Mouse (Mus musculus) kidney, adult 2 months (tissue): Measurements from ENCODE around the gene Mapkapk2. TPM values are rescaled to one million over a fixed set of nuclear protein-coding genes. Genes with fewer than 3 reads are reported as not detected.

Experiments
- DNase-seq: peaks from one replicate; pipeline ENCODE4 v3.0.0; 2021
- H3K27ac ChIP-seq: fragments of 200-500 bp; 2 replicates; pipeline ENCODE4 v1.5.1; 2012; ENCODE audit warnings: low read depth, low read length, control low read depth, inconsistent platforms; ENCODE audit not compliant: insufficient read depth
- H3K27me3 ChIP-seq: fragments of 200-500 bp; replicated peaks from 2 replicates; pipeline ENCODE4 v1.6.1; 2012; ENCODE audit warnings: mild to moderate bottlenecking, moderate library complexity, low read length, inconsistent platforms; ENCODE audit not compliant: control insufficient read depth, insufficient read depth
- H3K36me3 ChIP-seq: fragments of 200-500 bp; 2 replicates; pipeline ENCODE4 v1.6.1; 2012; ENCODE audit warnings: mild to moderate bottlenecking, moderate library complexity, low read length, inconsistent platforms; ENCODE audit not compliant: control insufficient read depth, insufficient read depth
- H3K4me1 ChIP-seq: fragments of 200-500 bp; 2 replicates; pipeline ENCODE4 v1.6.1; 2011; ENCODE audit warnings: low read length; ENCODE audit not compliant: control insufficient read depth, insufficient read depth
- H3K4me3 ChIP-seq: fragments of 200-500 bp; 2 replicates; pipeline ENCODE4 v1.5.1; 2011; ENCODE audit warnings: mild to moderate bottlenecking, low read depth, low read length, control low read depth; ENCODE audit not compliant: insufficient read depth
- CTCF ChIP-seq: fragments of 200-500 bp; conservative IDR thresholded peaks from 2 replicates; pipeline ENCODE4 v1.5.1; 2011; ENCODE audit warnings: low read depth, mild to moderate bottlenecking, control low read depth, low read length, moderate library complexity, mixed read lengths; ENCODE audit not compliant: insufficient read depth, insufficient read length
- POLR2A ChIP-seq: fragments of 200-500 bp; IDR thresholded peaks from one replicate; pipeline ENCODE4 v1.6.1; 2011; ENCODE audit warnings: low read depth, low read length, control low read depth
- WGBS: fragments of 180-500 bp; shearing (Covaris S2); methylation state at CpG from one replicate; pipeline ENCODE4 v1.1.7; 2018; 5-methylcytosine and 5-hydroxymethylcytosine counted together
- polyA plus RNA-seq: library from polyadenylated mRNA; depleted of rRNA; stranded (reverse); fragments of >200 nt; gene quantifications from 2 replicates; pipeline ENCODE4 v1.2.3, GENCODE M21; 2012

Mapkapk2 gene
- polyA plus RNA-seq, 1 experiment: 99.5 TPM

DNA sequence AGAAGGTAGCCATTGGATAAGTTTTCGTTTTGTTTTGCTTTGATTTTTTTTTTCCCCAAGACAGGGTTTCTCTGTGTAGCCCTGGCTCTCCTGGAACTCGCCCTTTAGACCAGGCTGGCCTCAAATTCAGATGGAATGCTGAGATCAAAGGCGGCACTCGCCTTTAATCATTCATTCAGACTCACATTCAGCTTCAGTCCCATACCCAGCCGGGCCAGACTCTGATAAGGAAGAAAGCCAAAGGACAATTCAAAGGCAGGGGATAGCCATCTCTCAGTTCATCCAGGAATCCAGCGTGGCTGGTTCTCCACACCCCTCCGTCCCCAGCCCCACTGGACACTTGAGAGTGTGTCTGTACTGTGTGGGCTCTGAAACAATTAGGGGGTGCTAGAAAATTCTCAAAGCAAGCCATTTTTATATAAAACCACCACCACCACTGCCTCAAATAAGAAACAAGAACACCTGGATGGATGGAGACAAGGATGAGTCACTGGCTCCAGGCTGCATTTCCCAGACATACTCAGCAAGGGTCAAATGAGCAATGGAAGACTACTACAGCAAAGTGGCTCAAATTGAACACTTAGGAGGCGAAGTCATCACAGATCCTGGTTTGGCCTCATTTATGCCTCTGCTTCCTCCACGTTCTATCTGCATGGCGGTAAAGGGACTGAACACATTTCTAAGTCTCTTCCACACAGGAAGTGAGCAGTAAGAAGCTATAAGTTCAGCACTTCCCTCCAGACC, 26.1 kb upstream of the Mapkapk2 start:
- WGBS: 70% methylated on average over 10 of the region's 10 CpGs
- Histone ChIP-seq H3K27me3 (no peaks in the 10 kb centered on the region), H3K27ac (no peak overlapping the region), H3K36me3 (no peaks in the 10 kb centered on the region), H3K4me3 (no peak overlapping the region), H3K4me1 (no peaks in the 10 kb centered on the region)
- TF ChIP-seq CTCF: no peak
- no peak for TF ChIP-seq POLR2A
- DNase-seq: no peak

DNA sequence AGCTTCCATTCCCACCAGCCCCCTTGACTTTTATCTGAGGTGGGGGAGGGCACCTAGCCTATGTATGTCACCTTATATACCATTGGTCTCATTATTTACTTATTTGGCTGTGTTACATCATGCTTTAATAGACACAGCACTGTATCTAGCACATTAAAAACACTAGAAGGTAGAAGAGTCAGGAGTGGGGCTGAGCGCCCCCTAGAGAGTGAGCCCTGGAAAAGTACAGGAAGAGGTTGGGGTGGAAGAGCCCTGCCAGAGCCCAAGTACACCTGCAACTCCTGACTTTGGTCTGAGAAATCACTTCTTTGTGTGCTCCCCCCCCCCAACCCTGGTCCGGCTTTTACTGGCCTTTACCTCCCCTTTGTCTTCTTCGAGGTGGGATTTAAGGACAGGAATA, 24.4 kb upstream of the Mapkapk2 start:
- H3K27me3 ChIP-seq: no peaks in the 10 kb centered on the region
- H3K4me1 ChIP-seq: no peaks in the 10 kb centered on the region
- no peak for TF ChIP-seq POLR2A
- TF ChIP-seq CTCF: peak; percentile 44; the same call in 1 of the 2 replicates
- H3K4me3 ChIP-seq: no peak overlapping the region
- 47% methylated on average over 3 of the region's 3 CpGs for WGBS
- H3K27ac ChIP-seq: no peak overlapping the region
- H3K36me3 ChIP-seq: no peaks in the 10 kb centered on the region
- DNase-seq: peak; percentile 40

DNA sequence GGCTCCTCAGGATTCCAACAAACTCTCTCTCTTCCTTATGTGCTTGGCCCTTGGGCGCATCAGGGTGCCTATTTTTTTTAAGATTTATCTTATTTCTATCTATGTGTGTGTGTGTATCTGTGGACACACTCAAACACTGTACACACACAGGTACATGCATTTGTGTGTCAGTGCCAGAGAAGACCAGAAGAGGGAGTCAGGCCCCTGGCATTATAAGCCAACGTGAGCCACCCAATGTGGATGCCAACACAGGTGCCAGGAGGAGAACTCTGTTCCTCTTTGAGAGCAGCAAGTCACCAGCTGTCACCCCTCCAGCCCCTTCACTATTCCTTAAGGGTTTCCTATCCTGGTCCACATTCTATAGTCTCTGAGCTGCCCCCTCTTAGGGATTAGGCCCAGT, 21.4 kb upstream of the Mapkapk2 start:
- TF ChIP-seq CTCF: peak; percentile 73
- no peak for TF ChIP-seq POLR2A
- no peaks in the 10 kb centered on the region for H3K27me3 ChIP-seq
- no peaks in the 10 kb centered on the region for H3K4me1 ChIP-seq
- H3K27ac ChIP-seq: no peak overlapping the region
- no peaks in the 10 kb centered on the region for H3K36me3 ChIP-seq
- DNase-seq: peak; percentile 55
- WGBS: 66% methylated on average over 2 of the region's 2 CpGs
- H3K4me3 ChIP-seq: no peak overlapping the region

DNA sequence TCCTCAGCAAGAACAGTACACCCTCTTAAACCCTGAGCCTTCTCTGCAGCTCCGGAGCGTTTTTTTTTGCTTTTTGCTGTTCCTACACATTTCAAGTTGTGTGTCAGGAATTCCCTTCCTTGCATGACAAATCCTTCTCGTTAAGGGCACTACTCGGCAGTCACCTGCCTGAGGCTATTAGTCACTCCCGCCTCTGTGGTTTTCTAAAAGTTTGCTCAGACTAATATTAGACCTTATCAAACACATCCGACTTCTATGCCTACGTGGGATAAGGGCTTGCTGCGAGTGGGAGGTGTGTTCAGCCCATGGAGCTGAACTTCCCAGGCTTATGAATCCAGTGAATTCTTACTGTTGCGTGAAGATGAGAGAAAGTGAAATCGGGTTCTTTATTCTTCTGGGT, 20.9 kb upstream of the Mapkapk2 start:
- DNase-seq: no peak
- 50% methylated on average over 10 of the region's 10 CpGs for WGBS
- Histone ChIP-seq H3K36me3 (no peaks in the 10 kb centered on the region), H3K27ac (no peak overlapping the region), H3K27me3 (no peaks in the 10 kb centered on the region), H3K4me1 (no peaks in the 10 kb centered on the region), H3K4me3 (no peak overlapping the region)
- no peak for TF ChIP-seq CTCF
- TF ChIP-seq POLR2A: no peak

DNA sequence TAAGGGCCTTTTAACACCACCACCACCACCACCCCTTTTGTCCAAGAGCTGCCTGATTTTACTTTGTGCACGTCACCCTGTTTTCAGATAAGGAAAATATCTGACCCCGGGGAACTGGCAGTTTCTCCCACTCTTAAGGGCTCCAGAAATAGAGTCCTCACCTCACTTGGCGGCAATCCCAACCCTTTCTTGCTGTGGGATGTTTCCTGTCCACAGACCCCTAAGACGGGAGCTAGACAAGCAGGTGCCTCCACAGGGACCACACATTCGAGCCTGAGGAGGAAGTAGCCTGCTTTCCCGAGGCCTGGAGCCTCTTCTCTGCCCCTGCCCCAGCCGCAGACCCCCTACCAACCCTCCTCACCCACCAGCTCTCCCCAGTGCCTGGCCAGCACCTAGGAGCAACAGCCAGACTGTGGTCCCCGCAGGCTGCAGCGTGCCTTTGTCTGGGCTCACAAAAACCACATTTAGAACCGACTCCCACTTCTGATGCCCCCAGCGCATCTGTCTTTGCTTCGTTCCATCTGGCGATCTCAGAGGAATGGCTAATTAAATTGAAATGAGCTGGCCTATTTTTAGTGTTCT, 18.9 kb upstream of the Mapkapk2 start:
- Histone ChIP-seq H3K27me3 (no peaks in the 10 kb centered on the region), H3K4me3 (no peak overlapping the region), H3K27ac (no peak overlapping the region), H3K36me3 (no peaks in the 10 kb centered on the region), H3K4me1 (peaks cover 4% of the 10 kb centered on the region)
- no peak for TF ChIP-seq CTCF
- TF ChIP-seq POLR2A: no peak
- DNase-seq: no peak
- 66% methylated on average over 13 of the region's 13 CpGs for WGBS

DNA sequence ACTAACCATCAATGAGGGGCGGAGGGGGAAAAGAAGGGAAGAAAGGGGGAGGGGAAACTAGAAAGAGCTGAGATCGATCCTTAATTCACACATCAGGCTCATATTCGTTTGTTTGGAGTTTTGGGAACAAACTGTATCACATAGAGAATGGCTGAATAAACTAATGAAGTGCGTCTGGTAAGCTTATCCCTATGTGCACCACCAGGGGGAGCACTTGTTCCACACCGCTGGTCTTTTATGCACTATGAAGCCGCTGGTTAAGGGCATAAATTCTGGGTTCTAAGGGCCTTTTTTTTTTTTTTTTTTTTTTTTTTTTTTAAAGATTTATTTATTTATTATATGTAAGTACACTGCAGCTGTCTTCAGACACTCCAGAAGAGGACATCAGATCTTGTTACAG, 18.3 kb upstream of the Mapkapk2 start:
- H3K27me3 ChIP-seq: no peaks in the 10 kb centered on the region
- TF ChIP-seq POLR2A (no peak), CTCF (peak; percentile 89)
- H3K27ac ChIP-seq: no peak overlapping the region
- H3K4me1 ChIP-seq: peaks cover 4% of the 10 kb centered on the region
- 7% methylated on average over 6 of the region's 6 CpGs for WGBS
- peak; percentile 71 for DNase-seq
- no peak overlapping the region for H3K4me3 ChIP-seq
- H3K36me3 ChIP-seq: no peaks in the 10 kb centered on the region

DNA sequence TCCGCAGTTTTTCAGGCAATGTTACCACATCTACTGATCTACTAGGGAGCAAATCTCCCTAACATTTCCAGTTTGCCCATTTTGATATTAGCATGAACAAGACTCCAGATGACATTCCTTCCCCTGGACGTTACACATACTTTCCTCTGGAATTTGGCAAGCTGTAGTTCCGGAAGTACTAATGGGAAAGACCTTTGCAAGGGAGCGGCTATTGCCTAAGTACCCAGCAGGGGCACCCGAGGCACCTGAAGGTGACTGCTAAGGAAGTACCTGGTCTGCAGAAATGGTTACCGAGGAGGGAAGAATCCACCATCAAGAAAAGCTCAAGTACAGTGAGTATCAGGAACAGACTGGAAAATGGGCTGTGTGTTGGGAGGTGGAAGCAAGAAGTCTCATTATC, 14.9 kb upstream of the Mapkapk2 start:
- no peaks in the 10 kb centered on the region for H3K27me3 ChIP-seq
- TF ChIP-seq POLR2A (no peak), CTCF (no peak; the same call in 1 of the 2 replicates)
- no peak overlapping the region for H3K4me3 ChIP-seq
- H3K36me3 ChIP-seq: no peaks in the 10 kb centered on the region
- WGBS: 20% methylated on average over 6 of the region's 6 CpGs
- no peak overlapping the region; the same call in 1 of the 2 replicates for H3K27ac ChIP-seq
- H3K4me1 ChIP-seq: peaks cover 4% of the 10 kb centered on the region
- peak; percentile 84 for DNase-seq
